Mouse (Mus musculus) embryo, embryonic 10.5 days (tissue): ENCODE results near the gene Ebf1.
"Not testable (repeated sequence)": the region's sequence is repeated elsewhere in the genome, so short reads cannot be mapped to it uniquely, and the experiment has no call there.

Experiments
- DNase-seq: peaks from one replicate; pipeline ENCODE4 v3.0.0-alpha.2; 2015; ENCODE audit warnings: low spot score

Gene Ebf1

DNA sequence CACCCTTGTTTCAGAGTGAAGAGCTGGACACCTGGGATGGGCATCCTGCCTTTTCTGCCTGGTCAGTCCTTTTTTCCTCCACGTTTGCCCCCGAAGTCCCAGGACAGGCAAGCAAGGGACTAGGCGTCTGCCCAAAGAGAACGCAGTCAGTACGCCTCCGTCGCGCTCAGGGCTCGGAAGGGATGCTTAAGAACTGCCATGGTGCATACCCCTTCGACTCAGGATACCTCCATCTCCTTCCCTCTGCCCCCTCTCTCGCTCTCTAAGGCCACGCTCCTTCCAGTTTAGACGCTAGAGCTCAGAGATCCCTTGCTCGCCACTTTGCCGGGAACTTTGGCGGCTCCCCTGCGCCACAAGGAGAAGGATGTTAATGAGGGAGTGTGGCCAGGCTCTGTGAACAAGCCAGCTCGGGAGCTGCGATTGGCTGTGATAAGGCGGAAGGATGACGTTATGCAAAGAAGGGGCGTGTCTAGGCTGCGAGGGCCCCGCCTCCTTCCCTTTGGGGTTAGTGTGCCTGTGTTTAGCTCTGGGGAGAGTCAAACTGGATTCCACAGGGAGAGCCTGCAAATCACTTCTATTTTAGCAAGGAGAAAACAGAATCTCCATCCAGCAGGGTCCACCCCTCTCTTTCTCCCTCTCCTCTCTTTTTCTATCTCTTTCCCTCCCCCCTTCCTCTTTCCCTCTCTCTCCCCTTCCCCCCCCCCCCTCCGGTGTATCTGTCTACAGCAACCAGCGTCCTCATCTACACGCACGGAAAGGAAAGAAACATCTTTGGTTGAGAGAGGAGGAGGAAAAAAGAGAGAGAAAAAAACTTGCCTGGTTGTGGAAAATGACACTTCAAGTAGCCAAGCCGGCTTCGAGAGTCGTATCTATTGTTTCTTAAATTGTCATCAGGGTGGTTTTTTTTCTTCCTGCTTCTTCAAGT, at the start of gene Ebf1:
TSS of gene Ebf1 (plus strand) at position 530 of the 925 bp plus-strand sequence.
- peak; percentile 98 for DNase-seq

DNA sequence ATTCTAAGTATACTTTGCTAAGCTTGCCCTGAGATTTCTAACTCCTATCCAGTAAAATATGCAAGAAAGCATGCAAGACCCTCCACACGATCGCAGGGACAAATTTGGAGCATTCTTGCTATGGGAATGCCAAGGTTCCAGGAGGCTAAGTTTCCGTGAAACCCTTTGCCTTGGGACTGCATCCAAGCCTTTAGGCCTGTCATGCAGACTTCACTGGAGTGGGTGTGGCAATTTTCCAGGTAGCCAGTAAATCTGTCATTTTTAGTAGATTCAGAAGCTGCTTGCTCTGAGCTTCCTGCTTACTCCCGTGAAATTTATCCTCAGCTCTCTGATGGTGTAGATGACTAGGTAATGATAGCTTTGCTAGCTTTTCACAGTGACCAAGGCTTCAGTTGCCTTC, 46.8 kb upstream of the Ebf1 start:
- DNase-seq, result not testable (repeated sequence)

- no peak for DNase-seq
Observed at GRCm38 (mm10) chr11:44572781-44573180, 44.3 kb upstream of the Ebf1 start.

DNA sequence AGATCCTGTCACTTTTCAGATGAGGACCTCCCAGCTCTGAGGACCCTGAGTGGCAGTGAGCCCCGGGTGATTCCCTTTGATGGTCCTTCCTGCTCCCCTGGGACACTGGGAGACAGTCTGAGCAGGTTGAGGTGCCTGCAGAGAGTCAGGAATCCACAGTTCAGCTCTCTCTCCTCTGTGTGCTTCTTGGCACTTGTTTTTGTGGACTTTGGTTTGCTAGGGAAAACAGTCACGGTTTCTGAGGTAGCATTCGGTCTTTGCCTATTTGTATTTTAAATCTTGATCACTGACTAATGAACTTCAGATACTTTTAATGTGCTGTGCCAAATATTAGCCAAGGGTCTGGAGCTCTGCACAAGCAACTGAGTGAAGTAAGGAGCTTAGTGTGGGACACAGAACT, 43.7 kb upstream of the Ebf1 start:
- no peak for DNase-seq

DNA sequence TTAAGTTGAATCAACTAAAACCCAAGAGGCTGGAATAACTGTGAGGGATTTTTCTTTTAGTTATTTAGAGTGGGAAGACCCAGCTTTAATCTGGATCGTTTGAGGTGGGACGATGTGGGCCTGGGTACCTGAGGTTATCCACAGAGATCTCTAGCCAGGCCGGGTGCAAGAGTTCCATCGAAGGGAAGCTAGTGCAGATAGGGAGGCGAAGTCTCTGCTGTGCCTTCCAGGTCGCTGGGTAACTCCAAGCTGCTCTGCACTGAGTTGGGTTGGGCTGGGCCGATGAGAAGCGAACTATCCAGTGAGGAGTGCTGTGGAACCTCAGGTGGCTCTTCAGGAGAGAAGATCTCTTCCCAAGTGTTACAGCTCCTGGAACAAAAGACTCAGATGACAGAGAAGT, 42.7 kb upstream of the Ebf1 start:
- DNase-seq, result no peak

DNA sequence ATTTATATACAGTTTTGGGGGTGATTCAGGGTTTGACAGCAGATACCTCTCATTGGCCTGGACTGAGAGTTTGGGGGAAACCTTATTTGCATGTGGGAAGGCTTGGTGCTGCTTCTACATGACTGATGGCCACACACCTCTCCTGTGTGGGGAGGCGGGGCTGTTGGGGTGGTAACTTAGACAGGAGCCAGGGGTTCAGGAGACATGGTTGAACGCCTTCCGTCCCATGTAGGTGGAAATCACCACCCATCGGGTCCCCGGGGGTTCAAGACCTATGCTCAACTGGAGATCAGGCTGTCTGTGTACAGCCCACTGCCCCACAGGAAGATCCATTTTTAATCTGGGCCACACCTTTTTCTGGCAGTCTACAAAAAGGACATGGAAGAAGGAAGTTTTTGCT, 42.3 kb upstream of the Ebf1 start:
- no peak for DNase-seq

DNA sequence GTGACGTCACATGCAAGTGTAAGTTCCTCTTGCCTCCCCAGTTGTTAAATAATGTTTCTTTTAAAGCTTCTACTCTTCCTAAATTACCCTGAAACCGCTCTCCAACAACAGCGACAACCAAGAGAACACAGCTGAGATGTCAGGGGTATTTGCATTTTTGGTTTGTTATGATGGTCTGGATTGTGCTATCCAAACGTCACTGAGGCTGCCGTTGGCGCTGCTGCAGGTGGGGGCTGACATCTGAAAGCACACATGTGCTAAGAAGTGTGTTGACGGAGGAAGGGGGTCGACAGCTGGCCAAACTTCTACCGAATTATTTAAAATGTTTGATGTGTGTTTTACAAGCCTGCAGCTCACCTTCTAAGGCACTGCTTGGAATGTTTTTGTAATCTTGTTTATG, 39.2 kb upstream of the Ebf1 start:
- DNase-seq, result no peak

- DNase-seq, result peak; percentile 71
Observed at GRCm38 (mm10) chr11:44581277-44581683, 35.8 kb upstream of the Ebf1 start.

DNA sequence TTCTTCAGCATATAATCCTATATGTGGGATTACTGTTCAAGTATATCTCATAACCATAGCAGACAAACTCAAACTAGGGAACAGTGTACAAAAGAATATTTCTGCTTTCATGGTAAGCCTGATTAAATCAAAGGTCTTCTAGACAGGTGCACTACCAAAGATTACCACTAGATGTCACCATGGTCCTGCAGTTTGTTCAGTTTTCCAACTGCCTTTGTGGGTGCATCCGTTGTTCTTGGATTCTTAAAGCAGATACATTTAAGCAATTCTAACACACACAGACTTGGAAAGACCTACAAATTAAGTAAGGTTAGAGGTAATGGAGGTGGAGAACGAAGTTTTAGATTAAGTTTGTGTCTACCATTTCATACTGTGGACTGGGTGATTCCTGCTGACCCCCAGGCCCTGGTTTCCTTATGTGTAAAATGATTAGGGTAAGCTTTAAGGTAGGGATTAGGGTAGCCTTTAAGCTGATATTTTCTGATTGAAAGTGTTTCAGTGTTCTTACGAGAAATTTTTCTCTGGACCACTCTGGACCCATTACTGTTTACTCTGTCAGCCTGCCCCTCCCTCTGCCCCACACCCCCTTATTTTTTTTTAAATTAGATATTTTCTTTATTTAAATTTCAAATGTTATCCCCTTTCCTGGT, 30.9 kb upstream of the Ebf1 start:
- DNase-seq, result peak; percentile 96

GRCm38 (mm10) chr11:44593016-44593415, 24.1 kb upstream of the Ebf1 start:
- DNase-seq, result no peak

DNA sequence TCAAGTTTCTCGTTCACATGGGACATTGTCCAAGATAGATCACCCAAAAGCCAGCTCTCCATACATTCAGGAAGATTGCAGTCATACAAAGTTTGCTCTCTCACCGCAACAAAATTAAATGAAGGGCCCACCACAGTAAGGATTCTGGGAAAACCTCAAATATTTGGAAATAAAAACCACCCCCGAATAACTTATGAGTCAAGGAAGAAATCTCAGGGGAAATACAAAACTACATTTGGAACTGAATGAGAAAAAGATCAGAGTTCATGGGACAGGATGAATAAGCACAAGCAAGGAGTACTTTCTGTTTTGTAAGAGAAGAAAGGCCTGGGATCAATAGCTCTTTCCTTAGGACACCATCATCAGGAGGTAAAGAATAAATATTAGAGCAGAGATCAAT, 22.3 kb upstream of the Ebf1 start:
- DNase-seq, result no peak

DNA sequence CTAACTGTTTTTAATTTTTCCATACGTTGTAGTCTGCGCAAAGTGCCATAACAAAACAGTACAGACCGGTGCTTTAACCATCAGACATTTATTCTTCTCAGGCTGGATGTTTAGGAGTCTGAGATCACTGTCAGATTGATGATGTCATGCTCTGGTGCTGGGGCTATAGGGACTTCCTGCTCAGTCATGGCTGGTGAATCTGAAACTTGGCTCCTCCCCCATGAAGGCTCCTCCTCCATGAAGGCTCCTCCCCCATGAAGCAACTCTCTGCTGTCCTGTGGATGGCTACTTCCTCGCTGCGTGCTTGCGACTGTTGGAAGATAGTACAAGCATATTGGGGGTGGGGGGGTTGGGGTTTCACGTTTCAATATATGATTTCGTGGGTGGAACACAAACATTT, 10.2 kb upstream of the Ebf1 start:
- DNase-seq, result no peak

GRCm38 (mm10) chr11:44608646-44609045, 8.5 kb upstream of the Ebf1 start:
- no peak for DNase-seq

- DNase-seq, result peak; percentile 97
Observed at GRCm38 (mm10) chr11:44610971-44611781, 5.9 kb upstream of the Ebf1 start.

GRCm38 (mm10) chr11:44612156-44612555, 5.0 kb upstream of the Ebf1 start:
- peak; percentile 41 for DNase-seq

DNA sequence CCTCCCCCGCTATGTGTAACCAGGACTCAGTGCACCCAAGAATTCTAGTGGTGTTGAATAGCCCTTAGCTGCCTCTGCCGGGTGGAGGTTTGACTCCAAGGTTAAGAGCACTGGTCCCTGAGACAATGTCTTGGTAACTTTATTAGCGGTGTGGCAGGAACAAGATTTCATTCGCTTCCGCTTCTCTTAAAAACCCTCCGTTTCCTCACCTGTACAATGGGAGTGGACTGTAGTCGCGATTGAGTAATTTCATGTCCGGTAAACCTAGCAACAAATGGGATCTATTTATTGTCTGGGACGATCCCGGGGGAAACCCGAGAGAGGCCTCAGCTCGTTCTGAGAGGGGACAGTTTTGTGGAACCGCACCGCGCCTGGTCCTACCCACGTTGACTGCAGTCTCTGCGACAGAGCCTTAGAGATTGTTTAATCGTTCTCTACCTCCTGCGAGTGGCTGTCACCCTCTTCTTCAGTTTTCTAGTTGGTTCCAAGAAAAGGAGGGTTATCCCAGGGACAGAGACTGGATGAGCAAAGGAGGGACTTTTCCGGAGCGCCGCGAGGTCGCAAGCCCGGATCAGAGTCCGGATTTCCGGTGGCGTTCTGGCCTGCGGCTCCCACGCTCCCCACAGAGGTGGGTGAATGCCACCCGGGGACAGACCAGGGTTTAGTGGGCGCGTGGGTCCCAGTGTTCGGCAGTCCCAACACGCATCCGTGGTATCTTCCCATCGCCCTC, 4.3 kb upstream of the Ebf1 start:
- peak; percentile 62 for DNase-seq

DNA sequence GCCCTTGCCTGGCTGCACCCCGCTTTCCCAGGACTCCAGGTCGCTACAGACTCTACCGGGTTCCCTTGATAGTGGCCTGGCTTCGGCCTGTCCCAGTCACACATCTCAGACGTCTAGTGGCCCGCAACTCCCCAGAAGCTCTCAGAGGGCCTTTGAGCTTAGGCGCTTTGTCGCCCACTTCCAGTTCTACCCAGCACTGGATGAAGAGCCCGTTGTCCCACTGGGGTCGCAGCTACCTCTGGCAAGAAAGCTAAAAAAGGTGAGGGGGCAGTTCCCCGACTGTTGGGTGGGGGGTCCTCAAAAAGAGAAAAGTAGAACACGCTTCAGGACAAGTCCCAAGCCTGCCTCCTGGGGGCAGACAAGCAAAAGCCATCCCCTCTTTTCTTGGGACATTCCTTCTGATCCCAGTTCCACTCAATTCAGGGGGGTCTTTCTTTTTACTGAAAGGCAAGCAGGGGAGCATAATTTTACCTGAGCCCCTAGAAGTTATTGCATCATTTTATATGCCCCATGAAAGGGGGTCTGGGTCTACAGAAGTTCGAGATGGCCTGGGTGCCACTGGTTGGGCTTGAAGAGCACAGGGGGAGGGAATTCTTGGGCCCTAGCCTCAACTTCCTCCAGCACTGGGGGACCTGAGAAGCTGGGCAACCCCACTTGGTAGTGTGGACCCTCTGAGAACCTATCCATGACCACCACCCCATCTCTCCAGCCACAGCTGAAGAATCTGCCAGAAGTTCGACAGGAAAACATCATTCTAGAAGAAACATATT, 3.5 kb upstream of the Ebf1 start:
- DNase-seq, result peak; percentile 55

DNA sequence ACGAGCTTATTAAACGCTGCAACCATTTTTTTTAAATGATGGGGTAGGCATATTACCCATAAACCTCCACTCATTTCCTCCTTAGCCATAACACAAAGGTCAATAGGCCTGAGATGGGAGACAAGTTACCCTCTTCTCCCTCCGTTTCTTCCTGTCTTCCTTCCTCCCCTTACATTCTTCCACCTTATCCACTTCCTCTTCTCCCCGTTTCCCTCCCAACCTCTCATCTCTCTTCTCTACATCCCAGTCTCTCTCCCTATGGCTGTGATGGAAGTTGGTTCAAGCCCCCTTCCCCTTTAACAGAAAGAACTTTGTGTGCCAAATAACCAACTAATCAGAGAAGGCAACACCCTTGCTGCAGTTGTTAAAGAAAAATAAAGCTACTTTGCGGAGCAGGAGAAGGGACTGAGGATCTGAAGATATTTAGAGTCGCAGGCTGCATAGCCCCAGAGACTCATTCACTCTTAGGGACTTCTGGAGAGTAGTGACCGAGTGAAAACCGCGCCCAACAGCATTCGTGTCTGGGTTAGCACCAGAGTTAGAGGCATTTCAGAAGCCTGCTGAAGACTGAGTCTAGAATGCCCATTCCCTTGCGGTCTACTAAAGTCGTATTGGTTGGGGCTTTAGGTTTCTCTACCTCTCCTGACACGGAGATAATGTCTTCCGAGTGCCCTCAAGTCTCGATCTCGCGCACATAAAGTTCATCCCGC, 884 bp upstream of the Ebf1 start:
- DNase-seq, result no peak

- peak; percentile 76 for DNase-seq
Observed at GRCm38 (mm10) chr11:44617734-44618586, 843 bp downstream of the Ebf1 start.
